Mouse (Mus musculus) skeletal muscle tissue, postnatal 0 days (tissue): ENCODE data around the gene Kcnmb2. TPM values are rescaled to one million over a fixed set of nuclear protein-coding genes. Genes with fewer than 3 reads are reported as not detected.

Experiments used
- polyA plus RNA-seq: library from polyadenylated mRNA; unstranded; fragments of >200 nt; fragmentation: Nextera tagmentation; extraction: Ambion mirVana; gene quantifications from 2 replicates; pipeline ENCODE4 v1.2.1, GENCODE M21; 2015

Kcnmb2 gene
- 0.05 TPM in 1 of 2 replicates, not detected in the other for polyA plus RNA-seq

GRCm38 (mm10) chr3:31902504-31903330 lies at the start of gene Kcnmb2:
Kcnmb2 (plus strand) TSS chr3:31902507.

